Mouse (Mus musculus) small intestine, adult 2 months (tissue): ENCODE data around the gene Gm13277.

Experiments
- CTCF ChIP-seq: fragments of 200-500 bp; IDR thresholded peaks from 2 replicates; pipeline ENCODE4 v1.5.1; 2012; ENCODE audit warnings: low read depth, mild to moderate bottlenecking, control low read depth, inconsistent platforms, low read length, moderate library complexity, mixed read lengths; ENCODE audit not compliant: insufficient replicate concordance, insufficient read length; ENCODE audit errors: extremely low read depth
- POLR2A ChIP-seq: fragments of 200-500 bp; IDR thresholded peaks from 2 replicates; pipeline ENCODE4 v1.6.1; 2012; ENCODE audit warnings: low read depth, mild to moderate bottlenecking, control low read depth, inconsistent platforms, low read length, moderate library complexity

DNA sequence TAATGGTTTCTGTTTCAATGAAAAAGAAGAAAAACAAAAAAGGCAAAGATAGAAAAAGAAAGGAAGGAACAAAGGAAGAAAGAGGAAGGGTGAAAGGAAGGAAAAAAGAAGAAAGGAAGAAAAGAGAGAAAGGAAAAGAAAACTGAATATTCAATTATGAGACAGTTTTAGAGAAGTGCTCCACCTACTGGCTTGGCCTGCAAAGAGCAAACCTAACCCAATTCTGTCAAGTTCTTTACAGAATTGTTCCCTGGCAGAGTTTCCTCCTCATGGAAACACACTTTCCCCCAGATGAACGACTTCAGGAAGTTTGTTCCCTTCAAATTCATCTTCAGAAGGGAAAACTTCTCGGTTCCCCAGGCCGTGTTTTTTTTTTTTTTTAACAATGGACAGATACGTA is 34.6 kb downstream of the Gm13277 start:
- no peak for TF ChIP-seq POLR2A
- no peak for TF ChIP-seq CTCF
